Mouse (Mus musculus) liver, embryonic 11.5 days (tissue): ENCODE measurements at regions not wholly inside any gene's neighbourhood (a gene's known extent, or its start where the extent isn't known, plus 50 kb on each side); places are given as distances from the start of the nearest gene placed in this dataset.

Source experiments
- ATAC-seq: fragments of 200-750 bp; cut with Nextera tagmentation; replicated peaks from 2 replicates; pipeline ENCODE4 v1.8.0; 2017; ENCODE audit warnings: moderate number of reproducible peaks, mild to moderate bottlenecking, moderate TSS enrichment, moderate library complexity; ENCODE audit not compliant: low FRiP score
- DNase-seq: peaks from one replicate; pipeline ENCODE4 v3.0.0-alpha.2; 2017; ENCODE audit warnings: low spot score
- H3K27ac ChIP-seq: fragments of 300-500 bp; sonication (generic); 2 replicates; pipeline ENCODE4 v1.5.1; 2014; ENCODE audit warnings: mild to moderate bottlenecking, low read depth, low read length, control low read depth
- H3K27me3 ChIP-seq: fragments of 300-500 bp; sonication (generic); replicated peaks from 2 replicates; pipeline ENCODE4 v1.6.1; 2014; ENCODE audit warnings: low read length, mixed read lengths; ENCODE audit not compliant: control insufficient read depth, insufficient read depth
- H3K36me3 ChIP-seq: fragments of 300-500 bp; sonication (generic); 2 replicates; pipeline ENCODE4 v1.6.1; 2014; ENCODE audit warnings: mild to moderate bottlenecking, low read length, moderate library complexity, mixed read lengths; ENCODE audit not compliant: control insufficient read depth, insufficient read depth
- H3K4me1 ChIP-seq: fragments of 300-500 bp; sonication (generic); replicated peaks from 2 replicates; pipeline ENCODE4 v1.6.1; 2014; ENCODE audit warnings: low read length, mixed read lengths; ENCODE audit not compliant: control insufficient read depth, insufficient read depth
- H3K4me2 ChIP-seq: fragments of 300-500 bp; sonication (generic); 2 replicates; pipeline ENCODE4 v1.6.1; 2014; ENCODE audit warnings: mild to moderate bottlenecking, control low read depth, moderate library complexity
- H3K4me3 ChIP-seq: fragments of 300-500 bp; sonication (generic); 2 replicates; pipeline ENCODE4 v1.5.1; 2014; ENCODE audit warnings: low read depth, low read length, control low read depth
- H3K9ac ChIP-seq: fragments of 300-500 bp; sonication (generic); 2 replicates; pipeline ENCODE4 v1.6.1; 2014; ENCODE audit warnings: low read depth, low read length, control low read depth
- H3K9me3 ChIP-seq: fragments of 300-500 bp; sonication (generic); 2 replicates; pipeline ENCODE4 v1.6.1; 2016; ENCODE audit warnings: low read length, inconsistent platforms, mixed read lengths; ENCODE audit not compliant: control insufficient read depth
- WGBS: fragments of 180-500 bp; shearing (Covaris S2); extraction: QIAGEN DNeasy Blood & Tissue Kit; methylation state at CpG from one replicate; pipeline ENCODE4 v1.1.7; 2014; 5-methylcytosine and 5-hydroxymethylcytosine counted together

DNA sequence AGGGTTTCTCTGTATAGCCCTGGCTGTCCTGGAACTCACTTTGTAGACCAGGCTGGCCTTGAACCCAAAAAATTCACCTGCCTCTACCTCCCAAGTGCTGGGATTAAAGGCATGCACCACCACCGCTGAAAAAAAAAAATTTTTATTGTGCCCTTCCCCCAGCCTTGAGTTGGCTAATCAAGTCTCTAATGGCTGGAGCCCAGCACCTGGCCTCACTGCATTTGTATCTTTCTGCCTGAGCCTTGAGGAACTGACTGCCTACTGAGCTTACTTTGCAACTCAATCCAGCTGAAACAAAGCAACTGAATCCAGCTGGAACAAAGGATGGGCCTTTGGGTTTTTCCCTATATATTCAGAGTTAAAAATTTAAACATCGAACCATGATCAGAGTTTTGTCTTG lies 153.3 kb upstream of the Ccnh start:
- H3K4me2 ChIP-seq = no peak overlapping the region
- no peaks in the 10 kb centered on the region for H3K27me3 ChIP-seq
- DNase-seq (no peak), ATAC-seq (no peak)
- no peak overlapping the region for H3K9ac ChIP-seq
- 70% methylated on average over 2 of the region's 2 CpGs for WGBS
- H3K36me3 ChIP-seq = no peaks in the 10 kb centered on the region
- H3K4me1 ChIP-seq = no peaks in the 10 kb centered on the region
- no peak overlapping the region for H3K4me3 ChIP-seq
- H3K27ac ChIP-seq = no peak overlapping the region
- H3K9me3 ChIP-seq = peaks cover 2% of the 10 kb centered on the region; the same call in 1 of the 2 replicates

- ATAC-seq = no peak
Measured at GRCm38 (mm10) chr13:85036830-85037229, 152.4 kb upstream of the Ccnh start.

GRCm38 (mm10) chr13:85066585-85067550 lies 122.3 kb upstream of the Ccnh start:
- ATAC-seq = no peak
- no peaks in the 10 kb centered on the region for H3K36me3 ChIP-seq
- no peak overlapping the region for H3K9ac ChIP-seq
- no peak overlapping the region for H3K4me3 ChIP-seq
- no peaks in the 10 kb centered on the region for H3K27me3 ChIP-seq
- WGBS = 63% methylated on average over 6 of the region's 6 CpGs
- no peak for DNase-seq
- H3K9me3 ChIP-seq = no peaks in the 10 kb centered on the region
- no peak overlapping the region for H3K27ac ChIP-seq
- no peaks in the 10 kb centered on the region for H3K4me1 ChIP-seq
- no peak overlapping the region for H3K4me2 ChIP-seq

More at GRCm38 (mm10) chr13:85036830-85037229, 152.4 kb upstream of the Ccnh start:
- 52% methylated on average over 1 of the region's 1 CpGs for WGBS
- Histone ChIP-seq H3K9ac (no peak overlapping the region), H3K27ac (no peak overlapping the region), H3K9me3 (peaks cover 2% of the 10 kb centered on the region; the same call in 1 of the 2 replicates), H3K4me2 (no peak overlapping the region), H3K27me3 (no peaks in the 10 kb centered on the region), H3K4me3 (no peak overlapping the region), H3K4me1 (no peaks in the 10 kb centered on the region), H3K36me3 (no peaks in the 10 kb centered on the region)
- DNase-seq = no peak

- WGBS = 67% methylated on average over 5 of the region's 5 CpGs
Measured at GRCm38 (mm10) chr13:85067551-85068283, 121.5 kb upstream of the Ccnh start.

GRCm38 (mm10) chr13:85068403-85068802 lies 120.8 kb upstream of the Ccnh start:
- H3K27ac ChIP-seq = no peak overlapping the region
- no peak for DNase-seq
- no peaks in the 10 kb centered on the region for H3K9me3 ChIP-seq
- H3K27me3 ChIP-seq = no peaks in the 10 kb centered on the region
- H3K9ac ChIP-seq = no peak overlapping the region
- no peaks in the 10 kb centered on the region for H3K4me1 ChIP-seq
- H3K4me3 ChIP-seq = no peak overlapping the region
- no peaks in the 10 kb centered on the region for H3K36me3 ChIP-seq
- WGBS = 80% methylated on average over 3 of the region's 3 CpGs
- H3K4me2 ChIP-seq = no peak overlapping the region
- no peak for ATAC-seq

More at GRCm38 (mm10) chr13:85067551-85068283, 121.5 kb upstream of the Ccnh start:
- Histone ChIP-seq H3K4me1 (no peaks in the 10 kb centered on the region), H3K4me2 (no peak overlapping the region), H3K9me3 (no peaks in the 10 kb centered on the region), H3K27ac (no peak overlapping the region), H3K9ac (no peak overlapping the region), H3K27me3 (no peaks in the 10 kb centered on the region), H3K36me3 (no peaks in the 10 kb centered on the region), H3K4me3 (no peak overlapping the region)
- no peak for DNase-seq
- no peak for ATAC-seq

GRCm38 (mm10) chr13:85083335-85083734 lies 105.9 kb upstream of the Ccnh start:
- Histone ChIP-seq H3K4me3 (no peak overlapping the region), H3K27me3 (no peaks in the 10 kb centered on the region), H3K36me3 (no peaks in the 10 kb centered on the region), H3K9ac (no peak overlapping the region), H3K4me2 (no peak overlapping the region), H3K27ac (no peak overlapping the region), H3K4me1 (no peaks in the 10 kb centered on the region), H3K9me3 (no peaks in the 10 kb centered on the region)
- ATAC-seq (no peak), DNase-seq (no peak)
- 81% methylated on average over 5 of the region's 5 CpGs for WGBS

GRCm38 (mm10) chr13:85083742-85084141 lies 105.5 kb upstream of the Ccnh start:
- ATAC-seq (no peak), DNase-seq (no peak)
- no peak overlapping the region for H3K4me2 ChIP-seq
- no peaks in the 10 kb centered on the region for H3K9me3 ChIP-seq
- H3K4me1 ChIP-seq = no peaks in the 10 kb centered on the region
- no peak overlapping the region for H3K9ac ChIP-seq
- no peak overlapping the region for H3K27ac ChIP-seq
- no peaks in the 10 kb centered on the region for H3K36me3 ChIP-seq
- no peak overlapping the region for H3K4me3 ChIP-seq
- H3K27me3 ChIP-seq = no peaks in the 10 kb centered on the region

- no peak overlapping the region for H3K4me2 ChIP-seq
- H3K27ac ChIP-seq = no peak overlapping the region
- no peaks in the 10 kb centered on the region; the same call in 1 of the 2 replicates for H3K36me3 ChIP-seq
- no peaks in the 10 kb centered on the region for H3K4me1 ChIP-seq
- ATAC-seq (no peak), DNase-seq (no peak)
- H3K9ac ChIP-seq = no peak overlapping the region
- peaks cover 4% of the 10 kb centered on the region; the same call in 1 of the 2 replicates for H3K9me3 ChIP-seq
- WGBS = 38% methylated on average over 7 of the region's 7 CpGs
- H3K27me3 ChIP-seq = no peaks in the 10 kb centered on the region
- H3K4me3 ChIP-seq = no peak overlapping the region
Measured at GRCm38 (mm10) chr13:85096174-85096573, 93.0 kb upstream of the Ccnh start.
